Mouse (Mus musculus) stomach, embryonic 16.5 days (tissue): ENCODE data around the gene Pgrmc1. TPM values are rescaled to one million over a fixed set of nuclear protein-coding genes. Genes with fewer than 3 reads are reported as not detected.

Experiments
- ATAC-seq: fragments of 200-750 bp; cut with Nextera tagmentation; 2 replicates; pipeline ENCODE4 v1.8.0; 2017; ENCODE audit warnings: moderate number of reproducible peaks, moderate TSS enrichment; ENCODE audit not compliant: insufficient read depth, low FRiP score
- H3K27ac ChIP-seq: fragments of 300-500 bp; sonication (generic); 2 replicates; pipeline ENCODE4 v1.5.1; 2014; ENCODE audit warnings: low read length
- H3K27me3 ChIP-seq: fragments of 300-500 bp; sonication (generic); 2 replicates; pipeline ENCODE4 v1.6.1; 2014; ENCODE audit warnings: low read length, control low read depth, mixed read lengths; ENCODE audit not compliant: control insufficient read depth, insufficient read depth
- H3K36me3 ChIP-seq: fragments of 300-500 bp; sonication (generic); 2 replicates; pipeline ENCODE4 v1.6.1; 2014; ENCODE audit warnings: low read length; ENCODE audit not compliant: control insufficient read depth, insufficient read depth
- H3K4me1 ChIP-seq: fragments of 300-500 bp; sonication (generic); 2 replicates; pipeline ENCODE4 v1.6.1; 2014; ENCODE audit warnings: low read length, control low read depth, mixed read lengths; ENCODE audit not compliant: control insufficient read depth, insufficient read depth
- H3K4me2 ChIP-seq: fragments of 300-500 bp; sonication (generic); 2 replicates; pipeline ENCODE4 v1.6.1; 2014; ENCODE audit warnings: low read depth, low read length, mixed read lengths
- H3K4me3 ChIP-seq: fragments of 300-500 bp; sonication (generic); replicated peaks from 2 replicates; pipeline ENCODE4 v1.5.1; 2014; ENCODE audit warnings: mild to moderate bottlenecking, low read length
- H3K9ac ChIP-seq: fragments of 300-500 bp; sonication (generic); 2 replicates; pipeline ENCODE4 v1.6.1; 2014; ENCODE audit warnings: low read length
- H3K9me3 ChIP-seq: fragments of 300-500 bp; sonication (generic); replicated peaks from 2 replicates; pipeline ENCODE4 v1.6.1; 2016; ENCODE audit warnings: low read length, control low read depth; ENCODE audit not compliant: control insufficient read depth
- WGBS: fragments of 180-500 bp; shearing (Covaris S2); extraction: QIAGEN DNeasy Blood & Tissue Kit; methylation state at CpG from one replicate; pipeline ENCODE4 v1.1.7; 2014; 5-methylcytosine and 5-hydroxymethylcytosine counted together
- polyA plus RNA-seq: library from polyadenylated mRNA; unstranded; fragments of >200 nt; fragmentation: Nextera tagmentation; extraction: Ambion mirVana; gene quantifications from 2 replicates; pipeline ENCODE4 v1.2.1, GENCODE M21; 2015

The Pgrmc1 gene
- polyA plus RNA-seq, 1 experiment from 2014 or later: 224 TPM

DNA sequence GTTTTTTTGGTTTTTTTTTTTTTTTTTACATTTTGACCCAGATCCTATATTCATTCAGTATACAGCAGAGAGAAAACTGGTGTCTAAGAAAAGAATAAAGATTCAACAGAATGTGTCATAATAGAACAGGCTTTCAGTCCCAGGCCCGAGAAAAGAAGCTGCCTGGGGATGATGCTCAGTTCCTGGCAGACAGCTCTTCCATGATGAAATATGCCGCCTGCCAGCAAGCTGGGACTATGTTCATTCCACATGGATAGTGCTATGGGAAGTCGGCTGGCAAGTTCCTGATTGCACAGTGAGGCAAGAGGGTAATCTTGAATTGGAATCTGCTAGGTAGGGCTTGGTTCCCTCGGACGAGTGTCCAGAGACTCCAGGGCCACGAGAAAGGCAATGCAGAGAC, 42.0 kb downstream of the Pgrmc1 start:
- Histone ChIP-seq H3K4me3 (no peak overlapping the region), H3K4me2 (no peak overlapping the region), H3K27me3 (no peaks in the 10 kb centered on the region), H3K9me3 (no peaks in the 10 kb centered on the region), H3K9ac (no peak overlapping the region), H3K4me1 (no peaks in the 10 kb centered on the region), H3K36me3 (no peaks in the 10 kb centered on the region), H3K27ac (no peak overlapping the region)
- no peak for ATAC-seq
- WGBS: 86% methylated on average over 6 of the region's 6 CpGs

DNA sequence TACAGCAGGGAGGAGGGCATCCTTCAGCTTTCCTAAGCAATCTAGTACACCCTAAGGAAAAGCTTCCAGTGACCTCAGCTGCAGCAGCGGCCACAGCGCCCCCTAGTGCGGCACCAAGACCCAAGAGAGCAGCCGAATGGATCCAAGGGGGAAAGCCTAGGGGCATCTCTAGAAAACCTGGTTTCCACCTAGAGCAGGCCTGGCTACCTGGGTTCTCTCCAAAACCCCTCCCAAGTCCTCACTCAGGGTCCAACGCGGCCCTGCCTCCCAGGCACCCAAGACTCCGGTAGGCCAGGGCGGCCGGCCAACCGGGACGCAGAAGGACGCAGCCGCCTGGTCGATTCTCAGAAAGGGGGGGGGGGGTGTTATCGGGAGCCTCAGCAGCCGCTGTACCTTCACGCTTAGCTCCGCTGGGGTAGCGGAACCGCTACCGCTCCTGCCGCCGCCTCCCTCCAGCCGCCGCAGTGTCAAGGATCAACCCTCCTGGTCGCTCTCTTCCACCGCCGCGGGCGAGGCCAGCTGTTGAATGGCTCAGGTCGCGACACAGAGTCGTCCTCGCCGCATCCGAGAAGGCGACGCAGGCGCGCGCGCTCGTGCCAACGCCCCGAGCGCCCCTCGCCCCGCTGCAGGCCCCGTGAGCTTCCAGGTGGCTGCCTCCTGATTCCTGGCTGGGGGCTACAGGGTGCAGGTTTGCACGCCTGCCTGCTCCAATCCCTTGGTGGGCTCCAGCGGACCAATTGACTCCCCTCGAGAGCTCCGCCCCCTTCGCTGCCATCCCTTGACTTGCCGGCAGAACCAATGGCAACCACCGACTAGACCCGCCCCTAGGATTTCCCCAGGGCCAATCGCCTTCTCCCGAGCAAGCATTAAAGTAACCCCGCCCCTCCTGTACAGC, 46.9 kb downstream of the Pgrmc1 start, which contains the start of gene Akap17b:
Gene Akap17b, minus strand, starts transcription at position 739 of the 895 bp plus-strand sequence.
- Histone ChIP-seq H3K9me3 (no peaks in the 10 kb centered on the region), H3K36me3 (no peaks in the 10 kb centered on the region), H3K27me3 (no peaks in the 10 kb centered on the region), H3K9ac (peak within 1 kb of the TSS; percentile 72), H3K4me1 (no peaks in the 10 kb centered on the region), H3K4me2 (peak within 1 kb of the TSS; percentile 55), H3K4me3 (peak within 1 kb of the TSS; percentile 63), H3K27ac (no peak within 1 kb of the TSS)
- WGBS: 17% methylated on average over 51 of the region's 60 CpGs
- ATAC-seq: peak; percentile 95

Other genes with a start within 250 kb of the Pgrmc1 start
- gene Gm6268, start 196.9 kb upstream of the Pgrmc1 start, polyA plus RNA-seq: not detected in 2 replicates
- gene Gm14569, start 106.4 kb upstream of the Pgrmc1 start, polyA plus RNA-seq: not detected in 2 replicates
- 1.6 and 1.8 TPM in 2 replicates for gene Akap17b, start 47.2 kb downstream of the Pgrmc1 start, polyA plus RNA-seq
- gene Slc25a43, start 145.5 kb downstream of the Pgrmc1 start, polyA plus RNA-seq: 1.6 and 1.8 TPM in 2 replicates
- 691 and 733 TPM in 2 replicates for gene Slc25a5, start 197.4 kb downstream of the Pgrmc1 start, polyA plus RNA-seq